Comparison of ENCODE assay signal across 19 mouse cellular contexts in the genomic region with DNA sequence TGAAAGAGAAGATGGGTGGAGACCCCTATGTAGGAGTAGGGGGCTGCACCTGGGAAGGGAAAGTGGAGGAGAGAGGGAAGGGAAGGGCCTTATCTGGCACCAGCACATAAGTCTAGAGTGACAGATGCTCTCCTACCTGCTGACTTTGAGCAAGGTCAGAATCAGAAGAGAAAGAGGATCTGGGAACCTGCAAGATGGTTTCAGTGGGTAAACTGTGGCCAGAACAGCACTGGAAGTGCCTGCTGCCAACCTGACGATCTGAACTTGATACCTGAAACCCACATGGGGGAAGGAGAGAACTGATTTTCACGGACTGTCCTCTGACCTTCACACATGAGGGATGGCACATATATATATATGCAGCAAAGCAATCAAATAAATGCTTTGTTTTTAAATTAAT. TPM values are rescaled to one million over a fixed set of nuclear protein-coding genes. Genes with fewer than 3 reads are reported as not detected.
"Had no signal": no experiment of that assay in that cellular context is flagged by ENCODE, and none has a peak within 500 bp of the region (broad histone marks: within the 10 kb centered on the region; RNA-seq: fewer than 3 reads in every experiment).

No protein-coding gene starts in this region.

- H3K27me3 ChIP-seq: neural tube, embryonic 13.5 days; neural tube, embryonic 15.5 days; stomach, embryonic 15.5 days had no signal

- H3K36me3 ChIP-seq: neural tube, embryonic 13.5 days; neural tube, embryonic 15.5 days; stomach, embryonic 15.5 days had no signal

- H3K4me3 ChIP-seq: neural tube, embryonic 13.5 days; neural tube, embryonic 15.5 days; stomach, embryonic 15.5 days had no signal

- H3K9me3 ChIP-seq: neural tube, embryonic 13.5 days; neural tube, embryonic 15.5 days; stomach, embryonic 15.5 days had no signal

- H3K4me2 ChIP-seq: neural tube, embryonic 13.5 days; neural tube, embryonic 15.5 days; stomach, embryonic 15.5 days had no signal

- H3K27ac ChIP-seq: neural tube, embryonic 13.5 days; neural tube, embryonic 15.5 days; stomach, embryonic 15.5 days; stomach, postnatal 0 days had no signal

- H3K9ac ChIP-seq: neural tube, embryonic 13.5 days; neural tube, embryonic 15.5 days; stomach, embryonic 15.5 days had no signal

- DNase-seq: retina, postnatal 1 day; right cerebral cortex, adult 18-20 months; right cerebral cortex, postnatal 14 days; right cerebral cortex, postnatal 25 days; right cerebral cortex, postnatal 4 days; spleen, adult 18-20 months; thymus, adult 18-20 months; thymus, adult 2 months; thymus, postnatal 14 days; thymus, postnatal 25 days; thymus, postnatal 36 days; thymus, postnatal 4 days had no signal

RNA-seq across cellular contexts. Expression of a gene that starts 6.2 kb away (rescaled TPM):
- total RNA-seq: neutrophil, adult 5-6 weeks had no signal
- polyA plus RNA-seq: neural tube, embryonic 13.5 days; stomach, embryonic 15.5 days; stomach, postnatal 0 days; testis, adult 2 months; thymus, postnatal 0 days had no signal
